Mouse (Mus musculus) forebrain, embryonic 11.5 days (tissue): Measurements from ENCODE around the gene Hs6st2. TPM values are rescaled to one million over a fixed set of nuclear protein-coding genes. Genes with fewer than 3 reads are reported as not detected.

Experiments used
- ATAC-seq: fragments of 200-750 bp; cut with Nextera tagmentation; replicated peaks from 2 replicates; pipeline ENCODE4 v1.8.0; 2017; ENCODE audit warnings: moderate TSS enrichment; ENCODE audit not compliant: low FRiP score
- DNase-seq: peaks from one replicate; pipeline ENCODE4 v3.0.0-alpha.2; 2017; ENCODE audit warnings: low spot score
- H3K27ac ChIP-seq: fragments of 300-500 bp; sonication (generic); 2 replicates; pipeline ENCODE4 v1.5.1; 2014; ENCODE audit warnings: low read depth, low read length
- H3K27me3 ChIP-seq: fragments of 300-500 bp; sonication (generic); 2 replicates; pipeline ENCODE4 v1.6.1; 2014; ENCODE audit warnings: mild to moderate bottlenecking, low read length, mixed read lengths; ENCODE audit not compliant: control insufficient read depth, insufficient read depth
- H3K36me3 ChIP-seq: fragments of 300-500 bp; sonication (generic); 2 replicates; pipeline ENCODE4 v1.6.1; 2014; ENCODE audit warnings: mild to moderate bottlenecking, low read length, moderate library complexity, mixed read lengths; ENCODE audit not compliant: control insufficient read depth, insufficient read depth
- H3K4me1 ChIP-seq: fragments of 300-500 bp; sonication (generic); replicated peaks from 2 replicates; pipeline ENCODE4 v1.6.1; 2014; ENCODE audit warnings: low read length, mixed read lengths; ENCODE audit not compliant: control insufficient read depth, insufficient read depth
- H3K4me2 ChIP-seq: fragments of 300-500 bp; sonication (generic); 2 replicates; pipeline ENCODE4 v1.6.1; 2014; ENCODE audit warnings: low read depth, mild to moderate bottlenecking, low read length, moderate library complexity, mixed read lengths; ENCODE audit not compliant: severe bottlenecking
- H3K4me3 ChIP-seq: fragments of 300-500 bp; sonication (generic); 2 replicates; pipeline ENCODE4 v1.5.1; 2014; ENCODE audit warnings: low read depth, low read length
- H3K9ac ChIP-seq: fragments of 300-500 bp; sonication (generic); 2 replicates; pipeline ENCODE4 v1.6.1; 2014; ENCODE audit warnings: low read length
- H3K9me3 ChIP-seq: fragments of 300-500 bp; sonication (generic); 2 replicates; pipeline ENCODE4 v1.6.1; 2016; ENCODE audit warnings: low read length, mixed read lengths; ENCODE audit not compliant: control insufficient read depth
- WGBS: fragments of 180-500 bp; shearing (Covaris S2); extraction: QIAGEN DNeasy Blood & Tissue Kit; methylation state at CpG from one replicate; pipeline ENCODE4 v1.1.7; 2014; 5-methylcytosine and 5-hydroxymethylcytosine counted together
- polyA plus RNA-seq: library from polyadenylated mRNA; unstranded; fragments of >200 nt; fragmentation: Nextera tagmentation; extraction: Ambion mirVana; gene quantifications from 2 replicates; pipeline ENCODE4 v1.2.1, GENCODE M21; 2014

The Hs6st2 gene
- polyA plus RNA-seq, result 23.9 and 27.4 TPM in 2 replicates

- DNase-seq, result no peak
- Histone ChIP-seq H3K4me1 (no peaks in the 10 kb centered on the region), H3K4me3 (peak within 1 kb of the TSS; percentile 41), H3K36me3 (no peaks in the 10 kb centered on the region), H3K9ac (peak within 1 kb of the TSS; percentile 67), H3K27ac (no peak within 1 kb of the TSS), H3K9me3 (no peaks in the 10 kb centered on the region), H3K27me3 (peaks cover 4% of the 10 kb centered on the region), H3K4me2 (peak within 1 kb of the TSS; percentile 73)
- WGBS, result 26% methylated on average over 5 of the region's 5 CpGs
- ATAC-seq, result no peak
These were observed at the start of gene Hs6st2 for GRCm38 (mm10) chrX:51681756-51682155. Hs6st2 (minus strand) TSS chrX:51681856.

- H3K9ac ChIP-seq, result no peak overlapping the region
- H3K27me3 ChIP-seq, result no peaks in the 10 kb centered on the region
- H3K4me3 ChIP-seq, result no peak overlapping the region
- no peaks in the 10 kb centered on the region for H3K9me3 ChIP-seq
- no peaks in the 10 kb centered on the region for H3K36me3 ChIP-seq
- WGBS, result 84% methylated on average over 8 of the region's 8 CpGs
- DNase-seq, result no peak
- H3K27ac ChIP-seq, result no peak overlapping the region
- H3K4me2 ChIP-seq, result no peak overlapping the region
- H3K4me1 ChIP-seq, result no peaks in the 10 kb centered on the region
- ATAC-seq, result no peak
These were observed 32.6 kb upstream of the Hs6st2 start for GRCm38 (mm10) chrX:51714086-51714745.

GRCm38 (mm10) chrX:51712996-51713395 lies 31.3 kb upstream of the Hs6st2 start:
- no peaks in the 10 kb centered on the region for H3K36me3 ChIP-seq
- H3K9ac ChIP-seq, result no peak overlapping the region
- no peak overlapping the region for H3K4me2 ChIP-seq
- no peaks in the 10 kb centered on the region for H3K4me1 ChIP-seq
- H3K4me3 ChIP-seq, result no peak overlapping the region
- no peak for ATAC-seq
- H3K9me3 ChIP-seq, result no peaks in the 10 kb centered on the region
- no peak for DNase-seq
- H3K27ac ChIP-seq, result no peak overlapping the region
- no peaks in the 10 kb centered on the region for H3K27me3 ChIP-seq
- WGBS, result 88% methylated on average over 1 of the region's 1 CpGs

- DNase-seq (no peak), ATAC-seq (no peak)
- Histone ChIP-seq H3K9ac (no peak overlapping the region), H3K4me2 (no peak overlapping the region), H3K4me1 (no peaks in the 10 kb centered on the region; the same call in 1 of the 2 replicates), H3K27ac (no peak overlapping the region), H3K27me3 (no peaks in the 10 kb centered on the region), H3K36me3 (no peaks in the 10 kb centered on the region), H3K4me3 (no peak overlapping the region), H3K9me3 (no peaks in the 10 kb centered on the region)
- WGBS, result 62% methylated on average over 4 of the region's 4 CpGs
These were observed 21.2 kb upstream of the Hs6st2 start for GRCm38 (mm10) chrX:51702823-51703222.

GRCm38 (mm10) chrX:51699079-51699478 lies 17.4 kb upstream of the Hs6st2 start:
- H3K4me3 ChIP-seq, result no peak overlapping the region
- 64% methylated on average over 4 of the region's 4 CpGs for WGBS

GRCm38 (mm10) chrX:51686048-51686949 lies 4.6 kb upstream of the Hs6st2 start:
- Histone ChIP-seq H3K4me1 (no peaks in the 10 kb centered on the region), H3K9me3 (no peaks in the 10 kb centered on the region), H3K27ac (no peak overlapping the region), H3K4me3 (no peak overlapping the region), H3K27me3 (peaks cover 4% of the 10 kb centered on the region), H3K9ac (no peak overlapping the region), H3K4me2 (no peak overlapping the region), H3K36me3 (no peaks in the 10 kb centered on the region)
- 83% methylated on average over 6 of the region's 6 CpGs for WGBS
- DNase-seq (no peak), ATAC-seq (no peak)

More at GRCm38 (mm10) chrX:51699079-51699478, 17.4 kb upstream of the Hs6st2 start:
- H3K9me3 ChIP-seq, result no peaks in the 10 kb centered on the region
- no peaks in the 10 kb centered on the region for H3K27me3 ChIP-seq
- DNase-seq, result no peak
- H3K4me2 ChIP-seq, result no peak overlapping the region
- H3K4me1 ChIP-seq, result no peaks in the 10 kb centered on the region; the same call in 1 of the 2 replicates
- no peaks in the 10 kb centered on the region for H3K36me3 ChIP-seq
- ATAC-seq, result no peak
- no peak overlapping the region for H3K27ac ChIP-seq
- no peak overlapping the region for H3K9ac ChIP-seq

GRCm38 (mm10) chrX:51684336-51685056 lies 2.8 kb upstream of the Hs6st2 start:
- H3K4me2 ChIP-seq, result no peak overlapping the region
- peaks cover 4% of the 10 kb centered on the region for H3K27me3 ChIP-seq
- no peak overlapping the region for H3K9ac ChIP-seq
- no peaks in the 10 kb centered on the region for H3K36me3 ChIP-seq
- no peak overlapping the region for H3K27ac ChIP-seq
- H3K9me3 ChIP-seq, result no peaks in the 10 kb centered on the region
- ATAC-seq (no peak), DNase-seq (no peak)
- WGBS, result 23% methylated on average over 3 of the region's 3 CpGs
- H3K4me3 ChIP-seq, result no peak overlapping the region
- H3K4me1 ChIP-seq, result no peaks in the 10 kb centered on the region

- Histone ChIP-seq H3K9me3 (no peaks in the 10 kb centered on the region), H3K9ac (peak overlapping the region; percentile 67), H3K27me3 (peaks cover 4% of the 10 kb centered on the region), H3K4me3 (peak overlapping the region; percentile 41), H3K27ac (no peak overlapping the region), H3K4me1 (no peaks in the 10 kb centered on the region), H3K4me2 (peak overlapping the region; percentile 73), H3K36me3 (no peaks in the 10 kb centered on the region)
- 24% methylated on average over 40 of the region's 43 CpGs for WGBS
- DNase-seq (peak; percentile 80), ATAC-seq (peak; percentile 77)
These were observed 437 bp downstream of the Hs6st2 start for GRCm38 (mm10) chrX:51681170-51681667.
